Mouse (Mus musculus): ENCODE measurements around the gene Cyth1. TPM values are rescaled to one million over a fixed set of nuclear protein-coding genes. Genes with fewer than 3 reads are reported as not detected.

Cyth1 gene
- total and polyA plus RNA-seq, 3 experiments: 49.7 to 108 (median 79.7) TPM

GRCm38 (mm10) chr11:118151423-118152180 lies 96.8 kb downstream of the Cyth1 start:
- in situ Hi-C loops (cut with MboI; ENCODE audit: low pct_ligation_motif_present, low pct_unique_long_range_greater_than_20kb, low sequenced_read_pairs) (no loop called here), dilution Hi-C loops (cut with MboI; ENCODE audit: extremely low pct_ligation_motif_present, extremely low pct_unique_long_range_greater_than_20kb, low sequenced_read_pairs) (no loop called here)
- DNase-seq (ENCODE audit: extremely low read depth): no peak
- Histone ChIP-seq H3K4me1 (ENCODE audit: control insufficient read depth in 1 of 2, insufficient read depth in 2 of 2) (peaks cover 6 to 34% of the 10 kb centered on the region in 2 experiments), H3K9me3 (replicated peaks; ENCODE audit: low read length) (peaks cover 25% of the 10 kb centered on the region), H3K27me3 (replicated peaks) (no peaks in the 10 kb centered on the region), H3K4me2 (ENCODE audit: insufficient read depth, low read depth, poor library complexity, severe bottlenecking) (no peak overlapping the region), H3K9ac (ENCODE audit: insufficient read depth, low read depth) (no peak overlapping the region), H3K27ac (ENCODE audit: insufficient read depth, low read depth) (no peak overlapping the region), H3K36me3 (replicated peaks in 1 of 2; ENCODE audit: control insufficient read depth in 1 of 2, insufficient read depth in 1 of 2, low read length in 1 of 2) (peaks cover 0 to 9% of the 10 kb centered on the region in 2 experiments), H3K79me2 (replicated peaks; ENCODE audit: control insufficient read depth, extremely low read depth, insufficient read depth, poor library complexity, severe bottlenecking) (no peaks in the 10 kb centered on the region), H3K4me3 (replicated peaks in 1 of 3; ENCODE audit: low read depth in 2 of 3, low read length in 2 of 3, poor library complexity in 1 of 3) (no peak overlapping the region)
- no peak for TF ChIP-seq USF2 (conservative IDR thresholded peaks at IDR 0.05; ENCODE audit: low read depth, low read length)
- no peak for TF ChIP-seq TCF12 (IDR thresholded peaks at IDR 0.05; ENCODE audit: low read depth, low read length)
- peak in 1 of 2 experiments; percentile 33; a peak in 2 of 4 replicates for TF ChIP-seq CTCF (conservative IDR thresholded peaks at IDR 0.05 in 1 of 2, IDR thresholded peaks at IDR 0.05 in 1 of 2; ENCODE audit: low read depth in 2 of 2, low read length in 2 of 2)

- no peak overlapping the region for H3K27ac ChIP-seq (ENCODE audit: insufficient read depth, low read depth)
- DNase-seq (ENCODE audit: extremely low read depth): no peak
- dilution Hi-C loops (cut with MboI; ENCODE audit: extremely low pct_ligation_motif_present, extremely low pct_unique_long_range_greater_than_20kb, low sequenced_read_pairs): no loop called here
- in situ Hi-C loops (cut with MboI; ENCODE audit: low pct_ligation_motif_present, low pct_unique_long_range_greater_than_20kb, low sequenced_read_pairs): no loop called here
- no peaks in the 10 kb centered on the region for H3K27me3 ChIP-seq (replicated peaks)
- H3K4me2 ChIP-seq (ENCODE audit: insufficient read depth, low read depth, poor library complexity, severe bottlenecking): no peak overlapping the region
- H3K36me3 ChIP-seq (replicated peaks in 1 of 2; ENCODE audit: control insufficient read depth in 1 of 2, insufficient read depth in 1 of 2, low read length in 1 of 2): peaks cover 0 to 9% of the 10 kb centered on the region in 2 experiments
- H3K79me2 ChIP-seq (replicated peaks; ENCODE audit: control insufficient read depth, extremely low read depth, insufficient read depth, poor library complexity, severe bottlenecking): no peaks in the 10 kb centered on the region
- TF ChIP-seq ETS1 (conservative IDR thresholded peaks at IDR 0.05; ENCODE audit: low read depth, low read length): no peak
- no peak for TF ChIP-seq ELF1 (IDR thresholded peaks at IDR 0.05; ENCODE audit: low read depth, low read length)
- H3K9me3 ChIP-seq (replicated peaks; ENCODE audit: low read length): peaks cover 16% of the 10 kb centered on the region
- H3K4me3 ChIP-seq (replicated peaks in 1 of 3; ENCODE audit: low read depth in 2 of 3, low read length in 2 of 3, poor library complexity in 1 of 3): no peak overlapping the region
- peaks cover 15 to 34% of the 10 kb centered on the region in 2 experiments for H3K4me1 ChIP-seq (ENCODE audit: control insufficient read depth in 1 of 2, insufficient read depth in 2 of 2)
- H3K9ac ChIP-seq (ENCODE audit: insufficient read depth, low read depth): no peak overlapping the region
Measured at GRCm38 (mm10) chr11:118150115-118150701, 98.2 kb downstream of the Cyth1 start.

DNA sequence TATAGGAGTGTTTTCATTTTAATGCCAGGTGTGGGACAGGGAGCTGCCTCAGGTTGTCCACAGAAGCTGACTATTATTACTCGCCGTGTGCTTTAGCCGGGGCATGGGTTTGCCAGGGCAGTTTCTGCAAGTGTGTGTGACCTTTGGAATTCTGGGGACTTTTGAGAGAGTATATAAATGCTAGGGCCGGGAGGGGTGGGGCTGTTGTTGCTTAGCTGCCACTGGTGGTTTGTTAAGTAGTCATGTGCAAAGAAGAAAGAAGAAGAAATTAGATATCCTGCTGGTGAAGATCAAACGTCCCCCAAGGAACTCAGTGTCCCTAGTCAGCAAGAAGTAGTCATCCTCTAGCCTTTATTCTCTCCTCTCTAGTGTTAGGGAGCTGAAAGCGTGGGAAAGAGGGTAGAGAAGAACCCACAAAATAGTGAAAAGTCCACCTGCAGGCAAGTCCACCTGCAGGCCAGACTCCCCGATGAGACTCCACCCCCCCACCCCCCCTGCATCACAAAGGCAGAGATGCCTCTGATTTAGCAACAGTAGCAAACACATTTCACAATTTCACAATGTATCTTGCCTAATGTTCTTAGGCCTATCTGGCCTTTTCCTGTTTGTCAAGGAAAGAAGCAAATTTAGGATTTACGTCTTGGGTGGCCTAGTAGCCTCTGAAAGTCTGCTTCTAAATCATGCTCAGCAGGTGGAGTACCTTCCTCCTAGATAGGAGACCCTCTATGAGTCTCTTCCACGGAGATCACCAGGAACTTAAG lies 100.3 kb downstream of the Cyth1 start:
- DNase-seq (ENCODE audit: extremely low read depth): no peak
- Histone ChIP-seq H3K4me2 (ENCODE audit: insufficient read depth, low read depth, poor library complexity, severe bottlenecking) (no peak overlapping the region), H3K36me3 (replicated peaks in 1 of 2; ENCODE audit: control insufficient read depth in 1 of 2, insufficient read depth in 1 of 2, low read length in 1 of 2) (peaks cover 0 to 4% of the 10 kb centered on the region in 2 experiments), H3K27ac (ENCODE audit: insufficient read depth, low read depth) (no peak overlapping the region), H3K9me3 (replicated peaks; ENCODE audit: low read length) (peaks cover 14% of the 10 kb centered on the region), H3K9ac (ENCODE audit: insufficient read depth, low read depth) (no peak overlapping the region), H3K27me3 (replicated peaks) (no peaks in the 10 kb centered on the region), H3K4me3 (replicated peaks in 1 of 3; ENCODE audit: low read depth in 2 of 3, low read length in 2 of 3, poor library complexity in 1 of 3) (no peak overlapping the region), H3K4me1 (ENCODE audit: control insufficient read depth in 1 of 2, insufficient read depth in 2 of 2) (peaks cover 21 to 27% of the 10 kb centered on the region in 2 experiments), H3K79me2 (replicated peaks; ENCODE audit: control insufficient read depth, extremely low read depth, insufficient read depth, poor library complexity, severe bottlenecking) (no peaks in the 10 kb centered on the region)
- dilution Hi-C loops (cut with MboI; ENCODE audit: extremely low pct_ligation_motif_present, extremely low pct_unique_long_range_greater_than_20kb, low sequenced_read_pairs) (no loop called here), in situ Hi-C loops (cut with MboI; ENCODE audit: low pct_ligation_motif_present, low pct_unique_long_range_greater_than_20kb, low sequenced_read_pairs) (no loop called here)
- TF ChIP-seq ZMIZ1 (IDR thresholded peaks at IDR 0.05; ENCODE audit: low read depth, low read length) (no peak), MXI1 (IDR thresholded peaks at IDR 0.05; ENCODE audit: low read depth, low read length) (no peak), JUN (IDR thresholded peaks at IDR 0.05; ENCODE audit: insufficient read depth, low read depth, low read length) (no peak)
